Mouse (Mus musculus) limb, embryonic 15.5 days (tissue): ENCODE data around the gene Gm17019. TPM values are rescaled to one million over a fixed set of nuclear protein-coding genes. Genes with fewer than 3 reads are reported as not detected.
"Not testable (repeated sequence)": the region's sequence is repeated elsewhere in the genome, so short reads cannot be mapped to it uniquely, and the experiment has no call there.

Experiments used
- ATAC-seq: fragments of 200-750 bp; cut with Nextera tagmentation; 2 replicates; pipeline ENCODE4 v1.8.0; 2017; ENCODE audit warnings: low read depth, moderate TSS enrichment; ENCODE audit not compliant: insufficient number of reproducible peaks, low FRiP score, low TSS enrichment
- H3K27ac ChIP-seq: fragments of 300-500 bp; sonication (generic); 2 replicates; pipeline ENCODE4 v1.5.1; 2015; ENCODE audit warnings: moderate library complexity, mild to moderate bottlenecking, inconsistent platforms
- H3K27me3 ChIP-seq: fragments of 300-500 bp; sonication (generic); 2 replicates; pipeline ENCODE4 v1.6.1; 2015; ENCODE audit warnings: inconsistent platforms
- H3K36me3 ChIP-seq: fragments of 300-500 bp; sonication (generic); 2 replicates; pipeline ENCODE4 v1.6.1; 2015; ENCODE audit warnings: inconsistent platforms
- H3K4me1 ChIP-seq: fragments of 300-500 bp; sonication (generic); 2 replicates; pipeline ENCODE4 v1.6.1; 2015; ENCODE audit warnings: inconsistent platforms
- H3K4me2 ChIP-seq: fragments of 300-500 bp; sonication (generic); 2 replicates; pipeline ENCODE4 v1.6.1; 2015; ENCODE audit warnings: mild to moderate bottlenecking, inconsistent platforms
- H3K4me3 ChIP-seq: fragments of 300-500 bp; sonication (generic); 2 replicates; pipeline ENCODE4 v1.5.1; 2015; ENCODE audit warnings: mild to moderate bottlenecking, inconsistent platforms
- H3K9ac ChIP-seq: fragments of 300-500 bp; sonication (generic); 2 replicates; pipeline ENCODE4 v1.6.1; 2015; ENCODE audit warnings: inconsistent platforms
- H3K9me3 ChIP-seq: fragments of 300-500 bp; sonication (generic); 2 replicates; pipeline ENCODE4 v1.6.1; 2016; ENCODE audit warnings: inconsistent platforms
- WGBS: fragments of 180-500 bp; shearing (Covaris S2); methylation state at CpG from one replicate; pipeline ENCODE4 v1.1.7; 2015; 5-methylcytosine and 5-hydroxymethylcytosine counted together
- polyA plus RNA-seq: library from polyadenylated mRNA; unstranded; fragments of >200 nt; fragmentation: Nextera tagmentation; extraction: Ambion mirVana; gene quantifications from 2 replicates; pipeline ENCODE4 v1.2.1, GENCODE M21; 2015

The Gm17019 gene
- polyA plus RNA-seq, 1 experiment from 2014 or later: not detected

DNA sequence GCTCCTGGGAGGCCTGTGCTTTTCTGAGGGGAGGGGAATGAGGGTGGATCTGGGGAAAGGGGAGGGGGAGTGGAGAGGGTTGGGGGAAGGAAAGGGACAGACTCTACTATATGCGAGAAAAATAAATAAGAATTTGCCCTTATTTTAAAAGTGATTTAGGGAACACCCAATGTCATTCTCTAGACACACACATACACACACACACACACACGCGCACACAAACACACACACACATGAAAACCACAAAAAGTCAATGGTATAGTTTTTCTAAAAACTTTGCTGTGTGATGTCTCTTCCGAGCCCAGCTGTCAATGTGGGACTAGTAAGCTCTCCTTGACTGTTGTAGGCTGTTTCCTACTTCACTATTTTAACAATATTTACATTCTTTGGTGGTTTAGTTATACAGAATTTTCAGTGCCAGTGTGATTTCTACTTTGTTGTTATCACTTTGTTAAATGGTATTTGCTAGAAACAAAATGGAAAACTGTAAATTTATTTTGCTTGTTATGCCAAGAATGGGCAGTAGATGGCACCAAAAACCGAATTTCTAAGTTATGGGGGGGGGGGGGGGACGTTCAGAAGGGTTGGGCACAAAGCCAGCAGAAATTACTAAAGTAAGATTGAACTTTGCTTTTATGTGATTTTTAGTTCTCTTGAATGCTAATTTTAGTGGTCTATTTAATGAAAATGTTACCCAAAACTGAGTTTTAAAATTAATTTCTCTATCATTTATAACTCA lies 46.0 kb downstream of the Gm17019 start:
- H3K27ac ChIP-seq, H3K4me1 ChIP-seq, H3K9ac ChIP-seq, H3K27me3 ChIP-seq, H3K9me3 ChIP-seq, H3K4me2 ChIP-seq, H3K36me3 ChIP-seq, H3K4me3 ChIP-seq: not testable (repeated sequence)
- 39% methylated on average over 6 of the region's 6 CpGs for WGBS
- ATAC-seq: peak; percentile 79

Other genes starting within 250 kb of the Gm17019 start
- not detected in 2 replicates for gene Gm9758, start 118.1 kb downstream of the Gm17019 start, polyA plus RNA-seq
- not detected in 2 replicates for gene Speer4e, start 94.6 kb downstream of the Gm17019 start, polyA plus RNA-seq
- gene Gm10354, start 54.1 kb downstream of the Gm17019 start, polyA plus RNA-seq: not detected in 2 replicates